Mouse (Mus musculus): ENCODE measurements around the gene St6galnac4.

The St6galnac4 gene

DNA sequence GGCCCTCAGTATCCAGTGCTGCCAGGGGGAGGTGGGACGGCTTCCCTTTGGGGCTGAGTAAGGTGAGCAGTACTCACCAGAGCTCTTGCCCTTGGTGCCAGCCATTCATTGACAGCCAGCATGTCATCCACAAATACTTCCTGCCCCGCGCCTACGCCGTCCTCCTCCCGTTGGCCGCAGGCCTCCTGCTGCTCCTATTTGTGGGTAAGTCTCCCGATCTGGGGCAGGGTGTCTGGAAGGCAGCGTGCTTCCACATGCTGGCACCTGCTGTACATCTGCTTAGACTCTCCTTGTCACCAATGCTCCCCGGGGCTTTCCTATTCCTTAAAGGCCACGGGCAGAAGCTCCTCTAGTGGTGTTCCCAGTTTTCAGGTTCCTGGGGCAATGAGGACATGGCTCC, 14.7 kb upstream of the St6galnac4 start:
- DNase-seq: no peak

GRCm38 (mm10) chr2:32574497-32574896, 12.4 kb upstream of the St6galnac4 start, which contains the start of gene Pip5kl1:
TSS of gene Pip5kl1 (plus strand) at chr2:32574797.
- DNase-seq: no peak

DNA sequence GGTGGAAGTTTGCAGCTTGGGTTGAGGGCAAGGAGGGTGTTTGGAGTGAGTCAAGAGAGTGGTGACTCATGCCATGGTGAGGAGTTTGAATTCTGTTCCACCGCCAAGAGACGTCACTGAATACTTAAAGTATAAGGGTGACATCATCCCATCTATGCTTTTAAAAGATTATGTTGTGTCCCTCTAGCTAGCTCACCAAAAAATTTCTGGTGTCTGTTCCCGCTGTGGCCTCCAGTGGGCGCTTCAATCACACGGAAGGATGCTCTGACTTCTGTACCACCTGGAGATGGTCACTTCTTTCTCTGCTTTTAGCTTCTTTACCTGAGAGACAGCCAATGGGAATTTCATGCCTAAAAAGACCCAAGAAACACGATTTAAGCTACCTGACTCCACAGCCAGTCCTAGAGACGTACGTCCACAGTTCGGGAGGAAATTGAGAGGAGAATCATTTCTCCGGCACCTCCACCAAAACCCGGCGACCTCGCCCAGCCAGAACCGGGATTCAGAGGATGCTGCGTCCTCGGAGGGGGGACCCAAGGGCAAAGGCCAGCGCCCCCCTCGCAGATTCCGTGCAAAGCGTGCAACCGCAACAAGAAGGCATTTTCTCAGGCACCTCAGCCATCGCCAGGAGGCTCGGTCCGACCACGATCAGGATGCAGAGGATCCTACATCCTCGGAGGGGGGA, 11.9 kb upstream of the St6galnac4 start:
- DNase-seq: peak; percentile 65

- peak; percentile 37 for DNase-seq
Observed at GRCm38 (mm10) chr2:32575586-32576160, 11.2 kb upstream of the St6galnac4 start, which contains the start of gene 9430097D07Rik. TSS of gene 9430097D07Rik (minus strand) at chr2:32575684.

GRCm38 (mm10) chr2:32576532-32576931, 10.4 kb upstream of the St6galnac4 start:
- no peak for DNase-seq

DNA sequence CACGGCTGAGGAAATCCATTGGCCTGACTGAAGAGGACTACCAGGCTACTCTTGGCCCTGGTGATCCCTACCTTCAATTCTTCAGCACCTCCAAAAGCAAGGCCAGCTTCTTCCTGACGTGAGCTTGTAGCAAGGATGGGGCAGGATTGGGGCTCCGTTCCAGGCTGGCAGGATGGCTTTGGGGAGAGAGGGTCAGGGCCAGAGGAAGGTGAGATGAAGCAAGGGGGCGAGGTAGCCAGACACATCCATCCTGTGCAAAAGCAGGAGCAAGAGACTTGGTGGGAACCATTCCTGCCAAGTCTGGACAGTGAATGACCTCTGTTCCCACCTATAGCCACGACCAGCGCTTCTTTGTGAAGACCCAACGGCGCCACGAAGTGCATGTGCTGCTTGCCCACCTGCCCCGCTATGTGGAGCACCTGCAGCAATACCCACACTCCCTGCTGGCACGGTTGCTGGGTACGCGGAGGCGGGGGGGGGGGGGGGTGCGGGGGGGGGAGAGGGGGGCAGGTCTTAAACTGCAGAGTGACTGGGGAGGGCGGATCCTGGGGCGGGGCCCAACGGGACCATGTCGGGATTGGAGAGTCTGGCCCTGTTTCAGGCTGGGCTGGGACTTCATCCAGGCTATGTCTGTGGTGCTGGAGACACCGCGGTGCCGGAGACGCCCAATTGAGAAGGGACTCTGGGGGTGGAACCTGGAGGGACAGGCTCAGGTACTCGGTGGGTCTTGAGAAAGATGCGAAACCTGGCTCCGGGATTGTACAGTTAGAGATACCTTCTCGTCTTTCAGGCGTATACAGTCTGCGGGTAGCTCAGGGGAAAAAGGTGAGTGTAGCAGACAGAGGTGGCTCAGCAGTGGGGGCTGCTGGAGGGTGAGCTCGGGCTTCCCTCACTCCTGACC, 8.5 kb upstream of the St6galnac4 start:
- peak; percentile 71 for DNase-seq

DNA sequence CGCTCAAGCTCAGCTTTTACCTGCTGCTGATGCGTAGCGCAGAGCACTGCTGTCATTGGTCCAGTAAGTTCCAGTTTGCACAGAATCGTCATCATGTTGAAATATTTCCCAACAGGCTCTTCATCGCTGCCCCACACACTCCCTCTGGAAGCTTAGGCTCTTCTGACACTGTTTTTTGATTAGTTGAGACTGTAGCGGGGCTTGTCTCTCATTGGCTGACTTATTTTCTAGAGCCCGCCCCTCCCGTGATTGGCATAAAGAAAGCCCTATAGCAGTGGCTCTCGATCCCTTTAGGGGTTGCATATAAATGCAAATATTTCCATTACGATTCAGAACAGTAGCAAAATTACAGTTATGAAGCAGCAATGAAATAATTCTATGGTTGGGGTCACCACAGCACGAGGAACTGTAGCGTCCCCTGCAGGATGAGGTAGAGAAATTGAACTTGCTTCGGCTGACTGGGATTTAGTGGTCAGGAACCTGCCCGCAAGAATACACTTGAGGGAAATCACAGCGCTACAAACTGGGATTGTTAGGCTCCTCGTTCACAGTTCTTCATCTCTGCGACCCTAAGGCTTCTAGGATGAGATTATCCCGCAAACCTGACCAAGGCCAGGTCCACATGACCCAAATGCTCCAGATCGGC, 5.3 kb upstream of the St6galnac4 start:
- peak; percentile 70 for DNase-seq

GRCm38 (mm10) chr2:32582830-32583799, 3.8 kb upstream of the St6galnac4 start:
- DNase-seq: peak; percentile 91

DNA sequence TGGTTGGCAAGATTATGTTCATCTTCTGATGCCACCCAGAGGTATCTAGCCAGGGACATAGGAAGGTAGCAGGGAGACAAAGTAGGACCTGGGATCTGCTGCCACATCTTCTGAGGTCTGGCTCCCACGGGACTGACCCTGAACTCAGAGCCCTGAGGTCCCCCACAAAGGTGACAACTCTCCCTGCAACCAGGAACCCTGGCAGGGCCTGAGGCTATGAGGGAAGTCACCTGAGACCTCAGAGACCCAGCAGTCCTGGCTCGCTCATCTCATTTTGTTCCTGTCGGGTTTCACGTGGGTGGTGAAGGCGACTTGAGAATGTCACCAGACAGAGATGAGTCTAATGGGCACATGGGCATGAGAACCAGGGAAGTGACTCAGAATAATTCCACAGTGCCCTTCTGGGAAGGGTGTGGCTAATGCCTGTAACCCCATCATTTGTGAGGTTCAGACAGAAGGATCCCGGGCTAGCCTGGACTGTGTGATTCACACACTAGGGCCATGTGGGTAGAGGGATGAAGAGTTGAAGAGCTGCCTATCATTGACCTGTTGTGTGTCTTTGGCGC, 1.7 kb upstream of the St6galnac4 start:
- no peak for DNase-seq

- DNase-seq: peak; percentile 66
Observed at GRCm38 (mm10) chr2:32587731-32588321, 931 bp downstream of the St6galnac4 start.

DNA sequence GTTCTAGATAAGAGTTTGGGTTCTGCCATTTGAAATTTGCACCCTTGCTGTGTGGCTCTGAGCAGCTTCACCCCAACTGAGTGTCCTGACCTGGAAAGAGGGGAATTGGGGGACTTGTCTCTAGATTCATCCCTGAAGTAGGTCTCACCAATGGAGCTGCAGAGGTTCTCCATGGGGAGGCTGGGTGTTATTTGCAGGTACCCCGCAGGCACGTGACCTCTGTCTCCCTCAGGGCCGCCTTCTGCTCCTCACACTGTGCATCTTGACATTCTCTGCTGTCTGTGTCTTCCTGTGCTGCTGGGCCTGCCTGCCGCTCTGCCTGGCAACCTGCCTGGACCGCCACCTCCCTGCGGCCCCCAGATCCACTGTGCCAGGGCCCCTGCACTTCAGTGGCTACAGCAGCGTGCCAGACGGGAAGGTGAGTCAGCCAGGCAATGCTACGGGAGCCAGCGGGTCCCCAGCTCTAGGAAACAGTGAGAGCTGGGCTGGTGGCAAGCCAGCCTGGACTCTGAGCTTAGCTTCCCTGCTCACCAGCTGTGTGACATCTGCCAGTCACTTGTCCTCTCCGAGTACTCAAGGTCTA, 2.4 kb downstream of the St6galnac4 start:
- peak; percentile 46 for DNase-seq

GRCm38 (mm10) chr2:32590224-32590623, 3.3 kb downstream of the St6galnac4 start:
- DNase-seq: peak; percentile 34

GRCm38 (mm10) chr2:32591249-32591648, 4.4 kb downstream of the St6galnac4 start:
- DNase-seq: no peak

DNA sequence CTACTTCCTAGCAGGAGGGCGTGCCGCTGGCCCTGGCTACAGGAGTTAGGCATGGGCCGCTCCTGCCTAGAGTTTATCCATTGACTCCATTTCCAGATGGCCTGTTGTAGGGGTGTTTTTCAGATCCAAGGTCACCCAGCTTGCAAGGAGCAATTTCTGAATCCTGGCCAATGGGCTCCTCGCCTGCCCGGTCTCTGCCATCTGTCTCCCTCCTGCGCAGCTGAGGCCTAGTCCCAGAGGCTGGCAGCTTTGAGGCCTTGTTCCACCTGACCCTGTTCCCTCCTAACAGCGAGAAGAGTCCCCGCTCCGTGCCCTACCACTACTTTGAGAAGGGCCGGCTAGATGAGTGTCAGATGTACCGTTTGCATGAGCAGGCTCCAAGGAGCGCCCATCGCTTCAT, 9.8 kb downstream of the St6galnac4 start:
- DNase-seq: no peak

DNA sequence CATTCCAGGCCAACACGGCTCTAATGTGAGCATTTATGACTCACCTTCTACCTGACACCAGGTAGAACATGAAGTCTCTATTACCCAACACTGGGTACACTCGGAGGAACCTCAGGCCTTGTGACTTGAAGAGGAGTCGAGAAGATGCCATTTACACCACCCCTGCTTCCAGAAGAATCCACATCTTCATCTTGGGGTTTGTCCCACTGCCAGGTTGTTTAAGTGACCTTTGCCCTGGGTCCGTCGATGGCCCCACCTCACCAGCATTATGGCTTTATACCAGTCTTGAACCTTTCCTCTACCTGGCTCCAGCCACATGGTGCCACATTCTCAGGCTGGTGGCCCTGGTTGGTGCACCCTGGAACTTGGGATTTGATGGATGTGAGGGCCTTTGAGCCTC, 10.4 kb downstream of the St6galnac4 start:
- DNase-seq: no peak

GRCm38 (mm10) chr2:32597699-32598098, 10.8 kb downstream of the St6galnac4 start:
- DNase-seq: no peak

DNA sequence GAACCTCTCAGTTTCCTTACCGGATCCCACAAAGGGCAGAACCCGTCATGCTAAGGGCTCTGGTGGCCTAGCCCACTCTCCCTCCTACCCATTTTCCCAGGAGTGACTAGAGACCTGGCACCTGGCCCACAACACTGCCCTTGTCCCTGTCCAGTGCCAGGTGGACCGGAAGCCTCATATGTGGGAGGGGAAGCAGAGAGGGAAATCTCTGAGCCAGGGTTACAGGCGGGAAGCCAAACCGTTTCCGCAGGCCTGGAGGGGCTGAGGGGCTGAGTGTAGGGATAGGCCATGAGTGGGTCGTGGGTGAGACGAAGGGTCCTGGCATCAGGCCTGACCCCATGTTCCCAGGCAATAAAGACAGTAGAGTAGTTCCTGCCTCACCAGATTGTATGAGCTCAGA, 11.6 kb downstream of the St6galnac4 start:
- no peak for DNase-seq

DNA sequence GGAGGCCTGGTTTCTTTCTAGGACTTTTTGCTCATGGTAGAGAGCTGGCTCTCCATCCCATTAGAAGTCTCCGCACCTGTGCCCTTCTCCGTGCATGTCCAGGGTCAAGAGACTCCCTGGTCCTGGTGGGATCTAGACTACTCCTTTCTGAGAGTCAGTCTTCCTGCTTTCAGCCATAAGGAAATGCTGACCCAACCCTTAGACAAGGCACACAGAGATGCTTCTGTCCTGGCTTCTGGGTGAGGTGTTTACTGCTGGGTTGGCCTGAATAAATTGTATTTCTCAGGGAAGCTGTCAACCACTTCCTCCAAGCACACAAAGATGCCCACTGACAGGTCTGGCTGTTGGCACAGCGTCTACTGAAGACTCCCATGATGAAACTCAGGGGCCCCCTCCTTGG, 12.5 kb downstream of the St6galnac4 start, which contains the start of gene St6galnac6:
Gene St6galnac6, plus strand, starts transcription at position 301 of the 400 bp plus-strand sequence.
- no peak for DNase-seq

DNA sequence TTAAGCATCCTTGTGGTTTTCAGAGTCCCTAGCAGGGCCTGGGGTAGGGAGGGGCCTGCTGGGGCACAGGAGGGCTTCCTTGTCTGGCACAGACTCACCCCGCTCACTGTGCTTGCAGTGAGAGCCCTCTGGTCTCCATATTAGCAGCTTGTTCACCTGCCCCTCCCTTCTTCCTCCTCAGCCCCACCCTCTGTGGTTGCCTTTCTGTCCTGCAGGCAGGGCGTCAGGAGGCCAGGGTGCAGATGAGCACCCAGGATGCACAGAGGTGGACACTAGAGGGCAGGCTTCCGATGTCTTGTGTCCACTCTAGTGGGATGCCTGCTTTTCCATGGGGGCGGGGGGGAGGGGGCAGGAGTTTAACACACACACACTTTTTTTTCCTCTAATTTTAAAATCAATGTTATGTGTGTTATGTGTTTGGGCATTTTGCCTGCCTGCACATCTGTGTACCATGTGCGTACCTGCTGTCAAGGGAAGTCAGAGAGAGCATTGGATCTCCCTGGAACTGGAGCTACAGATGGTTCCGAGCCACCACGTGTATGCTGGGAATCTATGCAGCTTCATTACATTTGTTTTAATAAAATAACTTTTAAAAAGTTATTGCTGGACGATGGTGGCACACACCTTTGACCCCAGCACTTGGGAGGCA, 14.6 kb downstream of the St6galnac4 start:
- peak; percentile 73 for DNase-seq

DNA sequence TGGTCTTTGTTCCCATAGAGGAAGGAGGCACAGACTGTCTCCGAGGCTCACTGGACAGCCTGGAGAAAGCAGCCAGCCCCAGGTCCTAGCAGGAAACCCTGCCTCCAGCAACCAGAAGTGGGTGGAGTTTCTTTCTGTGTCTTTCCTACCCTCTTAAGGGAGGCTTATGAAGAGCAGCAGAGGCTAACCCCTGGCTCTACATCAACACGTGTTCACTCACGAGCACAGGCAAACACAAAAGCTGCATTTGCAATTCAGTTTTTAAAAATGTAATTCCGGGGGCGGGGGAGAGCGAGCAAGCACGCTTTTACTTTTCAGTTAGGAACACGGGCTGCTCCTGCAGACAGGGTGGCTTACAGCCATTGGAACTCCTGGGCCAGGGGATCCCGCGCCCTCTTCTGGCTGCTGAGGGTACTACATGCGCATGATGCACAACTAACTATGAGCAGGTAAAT, 15.7 kb downstream of the St6galnac4 start:
- DNase-seq: peak; percentile 92

Data from lung, postnatal 10 days (tissue).